Mouse (Mus musculus): ENCODE results near the gene Pam16. TPM values are rescaled to one million over a fixed set of nuclear protein-coding genes. Genes with fewer than 3 reads are reported as not detected.

Gene Pam16
- polyA plus RNA-seq, 1 experiment from 2014 or later, result 192 TPM

DNA sequence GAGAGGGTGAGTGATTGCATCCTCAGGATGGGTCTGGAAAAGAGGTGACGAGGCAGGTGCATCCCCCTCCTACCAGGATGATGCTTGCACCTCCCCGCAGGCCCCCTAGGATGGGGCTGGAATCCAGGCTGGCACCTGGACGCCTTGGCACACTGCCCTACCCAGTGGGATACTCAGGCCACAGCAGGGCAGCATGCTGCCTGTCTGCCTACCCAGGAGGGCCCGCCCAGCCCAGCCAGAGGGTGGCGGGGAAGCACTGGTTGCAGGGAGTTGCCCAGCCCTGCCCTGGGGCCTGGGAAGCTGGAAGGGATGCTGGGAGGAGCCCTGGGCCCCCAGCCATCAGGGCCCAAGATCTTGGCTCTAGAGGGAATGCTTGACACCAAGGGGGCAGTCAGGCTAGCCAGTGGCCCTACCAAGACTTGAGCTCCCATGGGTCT, 29.2 kb downstream of the Pam16 start:
- Histone ChIP-seq H3K9me3 (replicated peaks; ENCODE audit: control insufficient read depth, low read length) (no peaks in the 10 kb centered on the region), H3K4me2 (ENCODE audit: low read length) (peak overlapping the region; percentile 93), H3K9ac (ENCODE audit: low read length) (peak overlapping the region; percentile 90), H3K27ac (ENCODE audit: low read depth, low read length) (peak overlapping the region; percentile 93), H3K36me3 (ENCODE audit: control insufficient read depth, insufficient read depth, low read length) (0 out of 2 replicates have a peak, but pooled peaks cover 2% of the 10 kb centered on the region), H3K27me3 (replicated peaks; ENCODE audit: control insufficient read depth, insufficient read depth, low read length) (no peaks in the 10 kb centered on the region), H3K4me1 (ENCODE audit: control insufficient read depth, insufficient read depth, low read length) (peaks cover 42% of the 10 kb centered on the region), H3K4me3 (ENCODE audit: low read depth, low read length) (peak overlapping the region; percentile 73)
- ATAC-seq, result peak; percentile 4; the same call in 1 of the 2 replicates
- 0% methylated on average over 5 of the region's 5 CpGs for WGBS
- DNase-seq (ENCODE audit: low spot score), result peak; percentile 41

DNA sequence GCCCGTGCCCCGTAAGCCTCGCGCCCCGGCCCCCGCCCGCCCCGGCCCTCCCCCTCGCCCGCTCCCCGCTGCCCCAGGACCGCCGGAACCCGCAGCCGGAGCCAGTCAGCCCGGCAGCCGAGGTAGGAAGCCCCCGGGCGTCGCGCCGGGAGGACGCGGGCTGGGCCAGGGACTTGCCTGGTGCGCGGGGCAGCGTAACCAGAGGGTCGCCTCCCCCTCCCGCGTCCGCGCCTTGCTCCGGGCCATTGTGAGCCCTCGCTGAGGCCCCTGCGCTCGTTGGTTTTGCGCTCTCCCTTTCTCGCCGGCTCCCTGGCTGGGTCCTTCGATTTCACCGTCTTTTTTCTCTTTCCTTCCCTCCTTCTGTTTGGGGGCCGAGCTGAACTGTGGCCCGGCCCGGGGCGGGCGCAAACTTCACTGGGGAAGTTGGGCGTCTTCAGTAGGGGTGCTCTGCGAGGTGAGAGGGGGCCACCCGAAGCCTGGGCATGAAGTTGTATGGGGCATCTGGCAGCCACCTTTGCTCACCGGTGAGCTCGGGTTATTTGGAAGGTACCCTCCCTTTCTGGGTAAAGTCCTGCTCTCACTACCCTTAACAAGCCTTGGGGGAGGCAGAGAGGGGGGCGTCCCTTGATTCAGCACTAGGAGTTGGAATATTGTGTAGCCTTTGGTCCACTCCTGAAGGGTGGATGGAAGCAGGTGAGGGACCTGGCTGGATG, 29.8 kb downstream of the Pam16 start:
- Histone ChIP-seq H3K27me3 (replicated peaks; ENCODE audit: control insufficient read depth, insufficient read depth, low read length) (no peaks in the 10 kb centered on the region), H3K4me1 (ENCODE audit: control insufficient read depth, insufficient read depth, low read length) (peaks cover 42% of the 10 kb centered on the region), H3K36me3 (ENCODE audit: control insufficient read depth, insufficient read depth, low read length) (0 out of 2 replicates have a peak, but pooled peaks cover 3% of the 10 kb centered on the region), H3K27ac (ENCODE audit: low read depth, low read length) (peak overlapping the region; percentile 93), H3K9me3 (replicated peaks; ENCODE audit: control insufficient read depth, low read length) (no peaks in the 10 kb centered on the region), H3K4me2 (ENCODE audit: low read length) (peak overlapping the region; percentile 93), H3K4me3 (ENCODE audit: low read depth, low read length) (peak overlapping the region; percentile 73), H3K9ac (ENCODE audit: low read length) (peak overlapping the region; percentile 90)
- peak; percentile 61 for DNase-seq (ENCODE audit: low spot score)
- under 1% methylated on average over 34 of the region's 52 CpGs for WGBS
- ATAC-seq, result peak; percentile 66

DNA sequence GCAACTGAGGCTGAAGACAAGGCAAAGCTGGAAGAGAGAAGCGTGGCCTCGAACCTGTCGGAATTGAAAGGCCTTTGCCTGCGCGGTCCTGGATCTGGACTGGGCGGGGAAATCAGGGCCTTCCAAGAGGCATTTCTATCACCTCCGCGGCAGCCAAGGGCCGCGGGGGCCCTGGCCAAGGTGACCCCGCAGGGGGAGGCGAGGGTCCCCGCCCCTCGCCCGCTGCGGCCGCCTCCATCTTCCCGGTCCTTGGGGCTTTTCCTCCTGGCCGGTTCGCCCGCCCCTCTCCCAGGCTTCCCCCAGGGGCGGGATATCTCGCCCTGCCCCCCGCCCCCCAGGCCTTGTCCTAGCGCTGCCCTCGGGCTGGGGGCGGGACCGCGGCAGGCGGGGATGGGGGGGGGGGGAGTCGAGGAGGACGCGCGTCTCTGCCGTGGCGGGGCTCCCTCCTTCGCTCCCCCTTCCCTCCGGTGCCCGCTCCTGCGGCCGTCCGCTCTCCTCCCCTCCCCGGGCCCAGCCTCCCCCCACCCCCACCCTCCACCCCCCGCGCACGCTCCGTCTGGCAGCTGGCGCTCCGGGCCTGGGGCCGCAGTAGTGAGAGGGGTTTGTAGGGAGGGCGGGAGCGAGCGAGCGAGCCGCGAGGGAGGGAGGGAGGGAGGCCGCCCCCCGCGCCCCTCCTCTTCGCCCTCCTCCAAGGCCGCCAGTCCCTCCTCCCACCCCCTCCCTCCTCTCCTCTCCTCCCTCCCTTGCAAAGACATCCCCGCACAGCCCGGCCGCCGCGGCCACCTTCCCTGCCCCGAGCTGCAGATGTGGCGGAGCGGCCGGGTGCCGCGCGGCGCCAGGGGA, 30.6 kb downstream of the Pam16 start, which contains the start of gene Glis2:
Glis2 (plus strand) TSS at position 743 of the 843 bp plus-strand sequence.
- H3K4me2 ChIP-seq (ENCODE audit: low read length), result peak within 1 kb of the TSS; percentile 93
- H3K36me3 ChIP-seq (ENCODE audit: control insufficient read depth, insufficient read depth, low read length), result 0 out of 2 replicates have a peak, but pooled peaks cover 3% of the 10 kb centered on the region
- peak within 1 kb of the TSS; percentile 90 for H3K9ac ChIP-seq (ENCODE audit: low read length)
- ATAC-seq, result peak; percentile 86
- H3K27me3 ChIP-seq (replicated peaks; ENCODE audit: control insufficient read depth, insufficient read depth, low read length), result no peaks in the 10 kb centered on the region
- 2% methylated on average over 32 of the region's 74 CpGs for WGBS
- peaks cover 42% of the 10 kb centered on the region for H3K4me1 ChIP-seq (ENCODE audit: control insufficient read depth, insufficient read depth, low read length)
- no peaks in the 10 kb centered on the region for H3K9me3 ChIP-seq (replicated peaks; ENCODE audit: control insufficient read depth, low read length)
- H3K27ac ChIP-seq (ENCODE audit: low read depth, low read length), result peak within 1 kb of the TSS; percentile 93
- peak; percentile 94 for DNase-seq (ENCODE audit: low spot score)
- H3K4me3 ChIP-seq (ENCODE audit: low read depth, low read length), result peak within 1 kb of the TSS; percentile 73

DNA sequence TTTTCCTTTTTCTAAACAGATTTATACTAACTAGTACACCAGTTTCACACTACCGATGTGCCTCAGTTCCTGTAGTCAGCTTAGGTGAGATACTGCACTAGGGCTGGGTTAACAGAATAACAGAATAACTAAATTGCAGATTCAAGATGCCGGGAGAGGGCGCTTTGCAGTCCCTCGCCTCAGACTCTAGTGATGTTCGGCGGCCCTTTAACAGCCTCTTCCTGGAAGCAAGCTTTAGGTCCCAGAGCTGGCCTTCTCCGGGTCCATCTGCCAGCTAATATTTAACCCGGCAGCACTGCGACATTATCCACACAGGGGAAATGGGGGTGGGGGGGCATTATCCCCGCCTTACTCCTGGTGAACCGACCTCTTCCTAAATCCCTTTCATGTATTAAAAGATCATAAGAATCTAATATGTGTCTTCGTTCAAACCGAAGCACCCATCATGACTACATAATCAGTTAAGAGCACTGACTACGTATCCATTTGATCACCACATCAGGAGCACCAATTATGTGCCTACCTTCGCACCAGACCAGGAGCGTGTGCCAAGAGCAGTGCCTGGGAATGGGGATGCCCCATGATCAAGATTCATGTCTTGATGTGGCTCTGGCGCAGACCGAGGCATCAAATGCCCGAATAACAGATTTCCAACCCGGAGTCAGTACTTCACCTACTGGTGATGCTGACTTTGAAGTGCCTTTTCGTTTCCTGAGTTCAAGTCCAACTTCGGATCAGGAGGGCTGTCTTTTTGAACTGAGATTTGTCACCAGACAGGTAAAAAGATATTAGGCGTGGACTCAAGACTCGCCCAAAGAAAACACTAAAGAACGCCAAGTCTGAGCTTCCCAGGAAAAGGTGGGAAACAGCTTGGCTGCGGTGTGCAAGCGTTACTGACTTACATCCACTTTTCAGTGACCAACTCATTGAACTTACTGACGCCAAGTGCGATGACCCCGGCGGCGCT, 31.6 kb downstream of the Pam16 start:
- H3K9ac ChIP-seq (ENCODE audit: low read length), result peak overlapping the region; percentile 90
- H3K36me3 ChIP-seq (ENCODE audit: control insufficient read depth, insufficient read depth, low read length), result 0 out of 2 replicates have a peak, but pooled peaks cover 3% of the 10 kb centered on the region
- peak overlapping the region; percentile 93 for H3K4me2 ChIP-seq (ENCODE audit: low read length)
- 14% methylated on average over 32 of the region's 32 CpGs for WGBS
- H3K4me1 ChIP-seq (ENCODE audit: control insufficient read depth, insufficient read depth, low read length), result peaks cover 32% of the 10 kb centered on the region
- no peaks in the 10 kb centered on the region for H3K9me3 ChIP-seq (replicated peaks; ENCODE audit: control insufficient read depth, low read length)
- peak overlapping the region; percentile 93 for H3K27ac ChIP-seq (ENCODE audit: low read depth, low read length)
- H3K4me3 ChIP-seq (ENCODE audit: low read depth, low read length), result peak overlapping the region; percentile 73
- peak; percentile 76 for DNase-seq (ENCODE audit: low spot score)
- no peak for ATAC-seq
- no peaks in the 10 kb centered on the region for H3K27me3 ChIP-seq (replicated peaks; ENCODE audit: control insufficient read depth, insufficient read depth, low read length)

DNA sequence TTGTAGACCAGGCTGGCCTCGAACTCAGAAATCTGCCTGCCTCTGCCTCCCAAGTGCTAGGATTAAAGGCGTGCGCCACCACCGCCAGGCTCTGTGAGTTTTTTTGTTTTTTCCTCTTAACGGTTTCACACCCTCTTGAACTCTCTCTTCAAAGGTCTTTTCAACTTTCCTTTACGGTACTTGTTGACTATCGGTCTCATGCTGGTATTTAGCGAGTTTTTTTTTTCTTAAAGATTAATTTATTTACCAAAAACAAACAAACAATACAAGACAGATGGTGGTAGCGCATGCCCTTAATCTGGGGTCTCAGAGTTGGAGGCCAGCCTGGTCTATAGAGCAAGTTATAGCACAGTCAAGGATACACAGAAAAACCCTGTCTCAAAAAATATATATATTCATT, 34.6 kb downstream of the Pam16 start:
- DNase-seq (ENCODE audit: low spot score) (peak; percentile 34), ATAC-seq (no peak)
- WGBS, result 97% methylated on average over 9 of the region's 9 CpGs
- Histone ChIP-seq H3K27me3 (replicated peaks; ENCODE audit: control insufficient read depth, insufficient read depth, low read length) (no peaks in the 10 kb centered on the region), H3K4me2 (ENCODE audit: low read length) (no peak overlapping the region), H3K4me3 (ENCODE audit: low read depth, low read length) (no peak overlapping the region), H3K36me3 (ENCODE audit: control insufficient read depth, insufficient read depth, low read length) (0 out of 2 replicates have a peak, but pooled peaks cover 3% of the 10 kb centered on the region), H3K4me1 (ENCODE audit: control insufficient read depth, insufficient read depth, low read length) (peaks cover 6% of the 10 kb centered on the region; the same call in 1 of the 2 replicates), H3K9ac (ENCODE audit: low read length) (no peak overlapping the region), H3K9me3 (replicated peaks; ENCODE audit: control insufficient read depth, low read length) (no peaks in the 10 kb centered on the region), H3K27ac (ENCODE audit: low read depth, low read length) (no peak overlapping the region)

DNA sequence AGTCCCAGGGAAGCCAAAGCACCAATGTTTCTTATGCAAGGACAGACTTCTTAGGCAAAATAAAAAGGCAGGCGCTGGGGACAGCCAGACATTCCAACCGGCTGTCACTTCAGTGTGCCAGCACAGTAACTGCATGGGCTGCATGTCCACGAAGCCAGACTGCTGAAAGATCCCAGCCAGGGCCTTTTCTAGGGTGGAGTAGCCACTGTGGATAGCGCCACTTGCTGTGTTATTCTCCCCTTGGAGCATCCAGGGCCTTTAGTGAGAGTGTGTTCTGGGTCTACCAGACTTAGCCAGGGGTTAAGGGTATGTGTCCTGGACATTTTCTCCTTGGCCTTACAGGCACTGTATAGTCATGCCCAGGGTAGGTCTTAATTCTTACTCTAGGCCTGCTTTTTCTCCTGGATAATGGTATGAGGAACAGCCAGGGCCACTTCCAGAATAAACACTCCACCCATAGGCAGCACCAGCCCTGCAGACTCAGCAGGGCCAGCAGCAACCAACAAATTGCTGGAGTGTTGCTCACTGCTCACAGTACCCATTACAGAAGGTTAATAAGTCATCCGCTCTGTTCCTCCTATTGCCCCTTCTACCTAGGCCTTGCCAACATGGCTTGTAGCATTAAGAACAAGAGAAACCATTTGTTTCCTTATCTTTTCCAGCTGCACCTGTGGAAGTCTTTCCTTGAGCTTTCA, 37.1 kb downstream of the Pam16 start:
- DNase-seq (ENCODE audit: low spot score) (no peak), ATAC-seq (no peak)
- Histone ChIP-seq H3K4me2 (ENCODE audit: low read length) (no peak overlapping the region), H3K9me3 (replicated peaks; ENCODE audit: control insufficient read depth, low read length) (no peaks in the 10 kb centered on the region), H3K4me3 (ENCODE audit: low read depth, low read length) (no peak overlapping the region), H3K36me3 (ENCODE audit: control insufficient read depth, insufficient read depth, low read length) (0 out of 2 replicates have a peak, but pooled peaks cover 3% of the 10 kb centered on the region), H3K9ac (ENCODE audit: low read length) (no peak overlapping the region), H3K27me3 (replicated peaks; ENCODE audit: control insufficient read depth, insufficient read depth, low read length) (no peaks in the 10 kb centered on the region), H3K4me1 (ENCODE audit: control insufficient read depth, insufficient read depth, low read length) (0 out of 2 replicates have a peak, but pooled peaks cover under 1% of the 10 kb centered on the region), H3K27ac (ENCODE audit: low read depth, low read length) (peak overlapping the region; percentile 66)
- 49% methylated on average over 5 of the region's 5 CpGs for WGBS

DNA sequence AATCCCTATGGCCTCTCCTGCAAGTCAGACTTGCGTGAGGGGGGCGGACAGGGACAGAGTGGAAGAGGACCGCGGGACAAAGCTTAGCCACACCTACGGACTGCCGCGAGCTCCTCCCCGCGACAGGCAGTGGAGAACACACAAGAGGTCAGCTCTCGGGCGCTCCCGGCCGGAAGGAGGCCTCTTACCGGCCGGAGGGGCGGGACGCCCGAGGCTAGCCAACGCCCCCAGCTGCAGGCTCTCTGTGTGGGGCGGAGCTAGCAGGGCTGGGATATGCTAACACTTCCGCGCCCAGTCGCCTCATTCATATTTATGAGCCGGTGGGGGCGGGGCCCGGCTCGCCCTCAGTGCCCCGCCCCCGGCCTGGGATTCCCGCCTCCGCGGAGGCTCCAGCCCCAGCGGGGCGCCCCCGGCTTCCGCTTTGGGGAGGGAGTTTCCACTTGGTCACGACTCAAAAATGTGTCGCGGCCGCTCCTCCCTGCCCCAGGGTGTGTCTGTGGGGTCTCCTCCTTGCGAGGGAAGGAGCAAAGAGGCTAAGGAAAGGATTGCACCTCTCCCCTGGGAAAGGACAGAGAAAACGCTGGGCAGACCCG, 38.2 kb downstream of the Pam16 start:
- H3K9me3 ChIP-seq (replicated peaks; ENCODE audit: control insufficient read depth, low read length), result no peaks in the 10 kb centered on the region
- no peaks in the 10 kb centered on the region for H3K4me1 ChIP-seq (ENCODE audit: control insufficient read depth, insufficient read depth, low read length)
- under 1% methylated on average over 43 of the region's 43 CpGs for WGBS
- H3K27me3 ChIP-seq (replicated peaks; ENCODE audit: control insufficient read depth, insufficient read depth, low read length), result no peaks in the 10 kb centered on the region
- peak overlapping the region; percentile 66 for H3K27ac ChIP-seq (ENCODE audit: low read depth, low read length)
- H3K9ac ChIP-seq (ENCODE audit: low read length), result peak overlapping the region; percentile 64
- DNase-seq (ENCODE audit: low spot score) (peak; percentile 97), ATAC-seq (peak; percentile 98)
- peak overlapping the region; percentile 58 for H3K4me2 ChIP-seq (ENCODE audit: low read length)
- H3K4me3 ChIP-seq (ENCODE audit: low read depth, low read length), result peak overlapping the region; percentile 46
- H3K36me3 ChIP-seq (ENCODE audit: control insufficient read depth, insufficient read depth, low read length), result 0 out of 2 replicates have a peak, but pooled peaks cover 3% of the 10 kb centered on the region
